Mouse (Mus musculus): ENCODE measurements around the gene Palm2. TPM values are rescaled to one million over a fixed set of nuclear protein-coding genes. Genes with fewer than 3 reads are reported as not detected.

Gene Palm2
- total RNA-seq, 2 experiments from 2014 or later = 58.1 to 60.8 TPM

DNA sequence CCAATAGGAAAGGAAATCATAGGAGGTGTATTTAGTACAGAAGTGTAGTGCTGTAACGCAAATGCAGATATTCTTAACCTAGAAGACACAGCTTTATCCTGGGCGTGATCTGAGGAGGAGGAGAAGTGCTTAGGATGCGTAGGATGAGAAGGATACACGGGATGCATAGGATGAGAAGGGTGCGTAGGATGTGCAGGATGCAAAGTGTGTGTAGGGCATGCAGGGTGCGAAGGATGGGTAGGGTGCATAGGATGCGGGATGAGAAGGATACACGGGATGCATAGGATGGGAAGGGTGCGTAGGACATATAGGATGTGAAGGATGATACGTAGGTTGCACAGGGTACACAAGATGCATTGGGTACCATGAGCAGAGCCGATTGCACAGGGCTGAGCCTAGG, 262.9 kb downstream of the Palm2 start:
- DNase-seq (ENCODE audit: low spot score in 2 of 2) = no peak
- Histone ChIP-seq H3K4me3 (no peak overlapping the region), H3K27ac (no peak overlapping the region)
- TF ChIP-seq CTCF (conservative IDR thresholded peaks at IDR 0.05) = no peak

DNA sequence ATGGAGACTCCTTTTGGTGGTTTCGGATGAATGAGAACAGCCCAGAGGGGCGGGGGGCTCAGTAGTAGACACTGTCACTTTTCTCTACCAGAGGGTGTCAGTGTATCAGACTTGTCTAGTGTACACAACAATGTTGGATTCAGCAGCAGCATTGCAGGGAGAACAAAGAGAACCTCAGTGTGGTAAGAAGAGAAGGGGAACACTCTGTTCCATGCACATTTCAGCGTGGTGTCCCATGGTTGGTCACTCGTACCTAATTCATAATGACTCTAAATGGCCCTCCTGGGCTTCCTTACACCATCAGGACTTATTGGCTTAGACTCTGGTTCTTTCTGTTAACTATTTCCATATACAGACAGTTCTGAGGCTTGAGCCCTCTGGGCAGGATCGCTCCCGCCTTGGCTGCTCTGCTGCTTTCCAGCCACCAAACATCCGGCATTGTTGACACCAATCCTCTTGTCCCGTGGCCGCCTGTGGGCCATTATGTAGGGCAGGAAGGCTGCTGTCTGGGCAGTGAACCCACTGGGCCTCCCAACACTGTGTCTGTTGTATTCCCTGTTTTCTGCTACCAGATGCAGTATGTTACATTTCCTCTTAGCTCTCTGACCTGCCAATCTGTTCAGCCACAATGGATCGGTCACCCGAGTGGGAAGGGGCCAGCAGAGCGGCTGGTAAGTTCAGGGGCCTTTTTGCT, 264.0 kb downstream of the Palm2 start:
- TF ChIP-seq CTCF (conservative IDR thresholded peaks at IDR 0.05) = no peak
- no peak for DNase-seq (ENCODE audit: low spot score in 2 of 2)
- Histone ChIP-seq H3K27ac (peak overlapping the region; percentile 39; the same call in 1 of the 2 replicates), H3K4me3 (no peak overlapping the region)

DNA sequence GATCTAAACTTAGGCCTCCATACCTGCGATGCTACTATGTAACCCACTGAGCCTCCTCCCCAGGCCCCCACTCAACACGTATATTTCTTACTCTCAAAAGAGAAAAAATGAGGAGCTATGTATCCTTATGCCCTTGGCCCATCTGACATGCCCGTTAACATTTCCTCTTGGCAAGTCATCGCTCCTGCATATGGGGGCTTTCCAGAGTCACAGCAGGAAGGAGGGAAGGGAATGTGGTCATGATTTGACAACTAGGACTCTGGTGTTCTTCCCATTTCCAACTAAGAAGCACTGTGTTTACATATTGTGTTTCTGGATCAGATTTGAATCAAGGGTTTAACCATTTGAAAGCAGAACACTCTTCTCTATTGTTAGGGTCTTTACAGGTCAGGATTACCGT, 267.5 kb downstream of the Palm2 start:
- H3K4me3 ChIP-seq = no peak overlapping the region
- TF ChIP-seq CTCF (conservative IDR thresholded peaks at IDR 0.05) = no peak
- no peak overlapping the region for H3K27ac ChIP-seq
- no peak for DNase-seq (ENCODE audit: low spot score in 2 of 2)

DNA sequence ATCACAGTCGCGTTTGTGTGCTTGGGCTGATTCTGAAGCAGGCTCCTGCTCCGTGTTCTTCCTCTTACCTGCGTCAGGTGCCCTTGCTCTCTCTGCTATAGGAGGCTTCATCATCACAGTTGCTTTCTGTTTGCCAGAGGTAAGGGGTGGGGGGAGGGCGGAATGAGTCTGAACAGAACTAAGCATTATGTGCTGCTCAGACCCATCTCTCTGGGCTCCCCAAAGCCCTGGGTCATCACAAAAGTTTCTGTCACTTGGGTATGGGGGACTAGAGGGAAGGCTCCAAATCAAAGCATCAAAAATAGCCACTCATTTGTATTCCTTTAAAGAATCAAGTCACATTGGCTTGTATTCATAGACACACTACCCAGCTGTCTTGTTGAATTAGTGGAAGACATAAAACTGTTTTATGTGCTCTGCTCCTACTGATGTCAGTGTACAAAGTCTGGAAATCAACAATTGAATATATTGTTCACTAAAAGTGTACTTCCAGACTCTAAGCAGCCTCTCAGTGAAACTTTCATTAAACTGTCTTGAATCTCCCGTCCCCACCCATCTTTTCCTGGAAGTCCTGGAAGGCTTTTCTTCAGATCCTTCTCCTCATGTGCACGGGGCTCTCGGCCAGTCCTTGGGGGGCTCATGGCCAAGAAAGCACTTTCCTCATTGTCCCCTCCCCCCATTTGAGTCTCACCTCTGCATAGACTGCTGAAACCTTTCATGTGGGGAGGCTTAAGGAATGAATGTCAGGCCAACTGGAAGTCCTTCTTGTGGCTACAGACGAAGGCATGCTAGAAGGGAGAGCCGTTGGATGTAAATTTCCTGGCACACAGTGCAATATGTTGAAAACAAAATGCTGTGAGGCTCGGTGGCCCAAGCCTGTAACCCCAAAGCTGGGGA, 269.8 kb downstream of the Palm2 start:
- TF ChIP-seq CTCF (conservative IDR thresholded peaks at IDR 0.05) = no peak
- Histone ChIP-seq H3K4me3 (no peak overlapping the region), H3K27ac (no peak overlapping the region)
- no peak for DNase-seq (ENCODE audit: low spot score in 2 of 2)

DNA sequence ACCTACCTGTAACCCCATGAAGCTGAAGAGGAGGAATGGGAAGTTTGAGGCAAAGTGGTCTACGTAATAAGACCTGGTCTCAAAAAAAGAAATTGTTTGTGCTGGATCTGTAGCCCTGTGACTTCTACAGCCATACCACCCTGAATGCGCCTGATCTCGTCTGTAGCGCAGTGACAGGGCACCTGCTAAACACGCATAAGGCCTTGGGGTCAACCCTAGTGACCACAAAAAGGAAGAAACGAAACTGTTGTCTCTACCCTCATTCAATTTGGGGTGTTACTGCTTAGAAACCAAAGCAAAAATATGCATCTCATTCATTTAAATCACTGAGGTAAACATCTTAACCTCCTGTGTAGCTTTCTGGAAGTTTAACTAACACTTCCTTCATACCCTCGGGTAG, 270.5 kb downstream of the Palm2 start:
- no peak for DNase-seq (ENCODE audit: low spot score in 2 of 2)
- no peak overlapping the region for H3K27ac ChIP-seq
- TF ChIP-seq CTCF (conservative IDR thresholded peaks at IDR 0.05) = no peak
- H3K4me3 ChIP-seq = no peak overlapping the region

DNA sequence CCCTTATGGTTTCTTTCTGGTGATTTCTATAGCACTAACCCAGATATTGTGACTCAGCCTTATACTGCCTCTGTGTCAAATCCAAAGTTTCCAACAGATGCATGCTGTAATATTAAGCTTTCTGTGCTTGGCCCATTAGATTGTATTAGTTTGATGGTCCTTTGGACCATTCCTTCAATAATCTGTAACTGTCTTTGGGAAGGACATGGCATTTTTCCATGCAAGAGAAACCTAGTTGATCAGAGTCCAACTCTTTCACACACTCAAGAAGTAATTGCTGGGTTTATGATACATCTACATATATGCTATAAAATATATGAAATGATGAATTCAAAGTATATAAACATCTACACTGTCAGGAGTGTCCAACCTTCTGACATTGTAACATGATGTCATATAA, 281.8 kb downstream of the Palm2 start:
- H3K4me3 ChIP-seq = no peak overlapping the region
- H3K27ac ChIP-seq = no peak overlapping the region
- DNase-seq (ENCODE audit: low spot score in 2 of 2) = no peak
- no peak for TF ChIP-seq CTCF (conservative IDR thresholded peaks at IDR 0.05)

DNA sequence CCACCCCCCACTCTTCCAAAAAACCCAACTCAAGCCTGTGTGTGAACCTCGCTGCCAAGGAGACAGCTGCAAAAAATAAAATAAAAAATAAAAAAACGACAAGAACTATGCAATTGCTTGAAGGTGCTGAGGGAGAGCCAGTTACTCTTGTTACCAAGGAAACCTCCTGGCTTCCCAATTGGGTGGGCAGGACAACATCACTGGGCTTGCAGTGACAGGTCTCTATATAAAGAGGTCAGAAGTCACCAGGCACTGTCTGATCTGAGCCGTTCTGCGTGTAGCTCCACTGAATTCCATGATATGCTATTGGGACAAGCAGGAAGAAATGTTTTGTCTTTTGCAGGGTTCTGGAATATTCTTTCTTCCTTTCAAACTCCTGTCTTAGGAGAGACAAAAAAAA, 282.7 kb downstream of the Palm2 start:
- DNase-seq (ENCODE audit: low spot score in 2 of 2) = no peak
- Histone ChIP-seq H3K4me3 (no peak overlapping the region), H3K27ac (peak overlapping the region; percentile 60)
- no peak for TF ChIP-seq CTCF (conservative IDR thresholded peaks at IDR 0.05)

DNA sequence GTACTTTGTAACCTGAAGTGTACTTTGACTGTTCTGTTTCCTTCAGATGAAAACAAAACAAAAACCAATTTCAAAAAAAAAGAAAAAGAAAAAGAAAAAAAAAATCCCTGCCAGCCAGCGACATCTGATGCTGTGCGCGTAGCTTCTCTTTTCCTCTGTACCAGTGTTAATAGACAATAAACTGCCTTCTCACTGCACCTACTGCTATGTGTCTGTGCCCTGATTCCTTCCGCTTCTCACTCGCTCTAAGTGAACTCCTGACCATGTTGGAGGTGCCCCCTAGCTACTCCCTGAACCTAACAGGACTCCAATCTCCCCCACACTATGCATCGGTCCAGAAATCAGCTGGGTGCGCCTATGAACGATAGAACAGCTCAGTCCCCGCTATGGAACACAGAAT, 283.3 kb downstream of the Palm2 start, which contains the start of gene Akap2:
Gene Akap2, plus strand, starts transcription at position 304 of the 400 bp plus-strand sequence.
- no peak within 1 kb of the TSS for H3K4me3 ChIP-seq
- no peak for TF ChIP-seq CTCF (conservative IDR thresholded peaks at IDR 0.05)

DNA sequence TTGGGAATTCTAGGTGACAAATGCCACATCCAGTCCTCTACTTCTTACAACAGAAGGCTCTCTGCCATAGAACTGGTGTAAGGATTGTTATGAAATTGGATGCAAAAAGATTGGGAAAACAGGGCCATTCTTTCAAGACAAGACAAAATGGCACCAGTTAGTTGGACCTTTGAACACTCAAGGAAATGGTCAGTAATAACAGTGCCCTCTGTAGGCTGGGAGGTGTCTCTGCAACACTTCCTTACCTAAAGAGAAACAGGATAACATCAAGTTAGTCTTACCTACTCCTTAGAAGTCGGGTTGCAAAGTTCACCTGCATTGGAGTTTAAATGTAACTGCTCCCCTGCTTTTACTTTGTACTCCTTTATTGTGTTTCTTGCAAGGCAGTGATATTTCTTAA, 285.3 kb downstream of the Palm2 start:
- peak; percentile 56 for TF ChIP-seq CTCF (conservative IDR thresholded peaks at IDR 0.05)
- Histone ChIP-seq H3K27ac (no peak overlapping the region), H3K4me3 (no peak overlapping the region)
- DNase-seq (ENCODE audit: low spot score in 2 of 2) = no peak

More for the DNA sequence above, 283.3 kb downstream of the Palm2 start, which contains the start of gene Akap2:
- DNase-seq (ENCODE audit: low spot score in 2 of 2) = no peak
- H3K27ac ChIP-seq = peak within 1 kb of the TSS; percentile 60

DNA sequence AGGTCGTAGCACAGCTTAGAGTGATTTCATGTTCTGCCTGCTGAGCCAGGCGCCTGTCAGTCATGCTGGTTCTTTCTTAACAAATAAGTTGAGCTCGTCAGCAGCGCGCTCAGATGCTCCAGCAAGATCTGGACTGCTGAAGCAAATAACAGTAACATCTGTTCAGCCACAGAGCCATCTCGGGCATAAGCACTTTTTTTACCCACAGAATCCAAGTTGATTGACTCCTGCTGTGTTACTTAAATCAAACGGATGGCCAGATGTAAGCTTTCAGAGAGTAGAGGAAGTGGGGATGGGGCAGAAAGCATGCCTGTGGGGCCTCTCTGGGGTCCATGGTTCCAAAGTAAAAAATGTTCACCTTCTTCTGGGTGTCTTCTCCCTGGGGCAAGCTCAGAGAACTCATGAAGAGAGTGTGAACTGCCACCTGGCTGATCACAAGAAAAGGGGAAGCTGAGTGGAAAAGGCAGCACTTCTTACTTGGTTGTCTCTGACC, 286.9 kb downstream of the Palm2 start:
- Histone ChIP-seq H3K4me3 (no peak overlapping the region), H3K27ac (peak overlapping the region; percentile 43; the same call in 1 of the 2 replicates)
- no peak for TF ChIP-seq CTCF (conservative IDR thresholded peaks at IDR 0.05)
- DNase-seq (ENCODE audit: low spot score in 2 of 2) = peak in 1 of 2 experiments; percentile 58

DNA sequence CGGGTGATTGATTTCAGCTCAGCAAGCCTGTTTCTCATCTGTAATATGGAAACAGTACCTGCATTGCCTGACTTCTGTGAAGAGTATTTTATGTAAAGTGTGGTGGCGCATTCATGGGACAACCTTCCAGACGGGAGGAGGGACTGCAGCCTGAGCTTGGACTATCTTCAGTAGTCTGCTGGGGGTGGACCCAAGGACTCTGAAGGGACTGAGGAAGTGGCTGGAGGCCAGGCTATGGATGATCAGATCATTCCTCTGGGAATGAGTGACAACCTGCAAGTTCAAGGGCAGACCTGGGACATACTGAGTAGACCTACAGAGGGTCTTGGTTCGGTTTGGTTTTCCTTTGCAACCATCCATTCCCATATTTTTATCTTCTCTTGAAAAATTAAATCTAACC, 288.2 kb downstream of the Palm2 start:
- no peak overlapping the region for H3K4me3 ChIP-seq
- peak overlapping the region; percentile 84; the same call in 1 of the 2 replicates for H3K27ac ChIP-seq
- no peak for TF ChIP-seq CTCF (conservative IDR thresholded peaks at IDR 0.05)
- DNase-seq (ENCODE audit: low spot score in 2 of 2) = no peak

DNA sequence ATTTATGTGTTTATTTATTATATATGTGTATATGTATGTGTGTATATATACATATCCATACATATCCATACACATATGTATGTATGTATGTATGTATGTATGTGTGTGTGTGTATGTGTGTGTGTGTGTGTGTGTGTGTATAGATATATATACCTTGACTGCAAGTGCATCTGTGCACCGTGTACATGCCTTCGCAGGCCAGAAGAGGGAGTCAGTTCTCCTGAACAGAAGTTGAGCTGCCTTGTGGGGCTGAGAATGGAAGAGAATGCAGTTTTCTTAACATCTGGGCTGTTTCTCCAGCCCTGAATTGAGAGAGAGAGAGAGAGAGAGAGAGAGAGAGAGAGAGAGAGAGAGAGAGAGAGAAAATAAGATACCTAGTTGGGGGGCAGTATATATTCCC, 289.6 kb downstream of the Palm2 start:
- DNase-seq (ENCODE audit: low spot score in 2 of 2) = no peak
- no peak overlapping the region for H3K4me3 ChIP-seq
- H3K27ac ChIP-seq = peak overlapping the region; percentile 84
- peak; percentile 51 for TF ChIP-seq CTCF (conservative IDR thresholded peaks at IDR 0.05)

DNA sequence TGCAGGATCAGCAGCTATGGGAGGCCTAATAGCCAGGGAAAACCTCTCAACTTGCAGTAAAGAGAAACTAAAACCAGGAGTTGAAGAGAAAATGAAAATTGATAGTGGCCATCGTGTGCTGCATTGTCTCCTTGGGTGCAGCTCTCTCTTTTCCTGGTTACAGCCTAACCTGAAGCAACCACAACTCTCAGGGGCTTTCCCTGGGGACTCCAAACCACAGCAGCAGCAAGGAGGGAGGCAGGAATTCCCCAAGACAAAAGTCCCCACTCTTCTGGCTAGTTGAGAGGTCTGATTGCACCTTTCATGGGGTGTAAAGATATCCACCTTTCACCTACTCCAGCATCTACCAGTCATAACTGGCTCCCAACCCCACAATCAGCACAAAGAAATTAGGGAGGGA, 291.5 kb downstream of the Palm2 start:
- Histone ChIP-seq H3K4me3 (no peak overlapping the region), H3K27ac (no peak overlapping the region)
- no peak for TF ChIP-seq CTCF (conservative IDR thresholded peaks at IDR 0.05)
- no peak for DNase-seq (ENCODE audit: low spot score in 2 of 2)
